Mouse (Mus musculus) left cerebral cortex, postnatal 4 days (tissue): ENCODE measurements around the gene Havcr1. TPM values are rescaled to one million over a fixed set of nuclear protein-coding genes. Genes with fewer than 3 reads are reported as not detected.
"Not testable (repeated sequence)": the region's sequence is repeated elsewhere in the genome, so short reads cannot be mapped to it uniquely, and the experiment has no call there.

Experiments
- DNase-seq: peaks from one replicate; pipeline ENCODE4 v3.0.0-alpha.2; 2022
- intact Hi-C: fragments of 180-260 bp; cut with DNase I; formaldehyde crosslinking; loops from one replicate; pipeline ENCODE4 v1.15.1; 2025
- total RNA-seq, 2 experiments: library from RNA; stranded (reverse); gene quantifications; 2 replicates each; pipeline ENCODE4 v1.2.3; 2021

Gene Havcr1
- not detected for total RNA-seq

- DNase-seq, intact Hi-C loops: not testable (repeated sequence)
These were observed at the start of gene Havcr1 for GRCm38 (mm10) chr11:46735076-46735475. Gene Havcr1, plus strand, starts transcription at chr11:46735080.

GRCm38 (mm10) chr11:46690136-46690535 lies 44.7 kb upstream of the Havcr1 start:
- no peak for DNase-seq

GRCm38 (mm10) chr11:46695849-46696248 lies 39.0 kb upstream of the Havcr1 start:
- intact Hi-C loops, DNase-seq: not testable (repeated sequence)

More at GRCm38 (mm10) chr11:46690136-46690535, 44.7 kb upstream of the Havcr1 start:
- intact Hi-C loops: no loop called here

- intact Hi-C loops: no loop called here
These were observed 37.2 kb upstream of the Havcr1 start for GRCm38 (mm10) chr11:46697433-46698277.

GRCm38 (mm10) chr11:46698278-46698655 lies 36.6 kb upstream of the Havcr1 start:
- intact Hi-C loops: no loop called here
- DNase-seq: no peak

More at GRCm38 (mm10) chr11:46697433-46698277, 37.2 kb upstream of the Havcr1 start:
- no peak for DNase-seq

GRCm38 (mm10) chr11:46698830-46699229 lies 36.0 kb upstream of the Havcr1 start:
- no peak for DNase-seq
- intact Hi-C loops: no loop called here

- DNase-seq: no peak
- intact Hi-C loops: no loop called here
These were observed 28.1 kb upstream of the Havcr1 start, which contains the start of gene Timd2 for GRCm38 (mm10) chr11:46706664-46707356. Gene Timd2, minus strand, starts transcription at chr11:46707061.

GRCm38 (mm10) chr11:46731541-46732070 lies 3.3 kb upstream of the Havcr1 start:
- intact Hi-C loops: no loop called here

GRCm38 (mm10) chr11:46733242-46733789 lies 1.6 kb upstream of the Havcr1 start:
- intact Hi-C loops: no loop called here
- no peak for DNase-seq

More at GRCm38 (mm10) chr11:46731541-46732070, 3.3 kb upstream of the Havcr1 start:
- DNase-seq: no peak

GRCm38 (mm10) chr11:46734617-46735016 lies 263 bp upstream of the Havcr1 start:
- DNase-seq: no peak
- intact Hi-C loops: no loop called here

- intact Hi-C loops: no loop called here
- no peak for DNase-seq
These were observed 4.6 kb downstream of the Havcr1 start for GRCm38 (mm10) chr11:46739501-46739900.

- DNase-seq: no peak
- intact Hi-C loops: no loop called here
These were observed 6.0 kb downstream of the Havcr1 start for GRCm38 (mm10) chr11:46740886-46741285.

- intact Hi-C loops: no loop called here
- DNase-seq: no peak
These were observed 6.8 kb downstream of the Havcr1 start for GRCm38 (mm10) chr11:46741716-46742115.

- DNase-seq: no peak
- intact Hi-C loops: no loop called here
These were observed 13.1 kb downstream of the Havcr1 start for GRCm38 (mm10) chr11:46747996-46748395.

- intact Hi-C loops: no loop called here
- DNase-seq: no peak
These were observed 18.8 kb downstream of the Havcr1 start for GRCm38 (mm10) chr11:46753662-46754061.

GRCm38 (mm10) chr11:46754669-46755068 lies 19.8 kb downstream of the Havcr1 start:
- no peak for DNase-seq
- intact Hi-C loops: no loop called here

- intact Hi-C loops, DNase-seq: not testable (repeated sequence)
These were observed 20.8 kb downstream of the Havcr1 start for GRCm38 (mm10) chr11:46755714-46756113.

- intact Hi-C loops: no loop called here
- DNase-seq: no peak
These were observed 42.0 kb downstream of the Havcr1 start for GRCm38 (mm10) chr11:46776879-46777278.

GRCm38 (mm10) chr11:46779811-46780210 lies 44.9 kb downstream of the Havcr1 start:
- intact Hi-C loops: no loop called here
- no peak for DNase-seq

- intact Hi-C loops: no loop called here
- DNase-seq: no peak
These were observed 69.6 kb downstream of the Havcr1 start for GRCm38 (mm10) chr11:46804440-46804839.

GRCm38 (mm10) chr11:46810511-46810910 lies 75.6 kb downstream of the Havcr1 start, which contains the start of gene Timd4:
Gene Timd4, plus strand, starts transcription at chr11:46810800.
- no peak for DNase-seq
- intact Hi-C loops: no loop called here
